Mouse (Mus musculus): Measurements from ENCODE around the gene Armh3. TPM values are rescaled to one million over a fixed set of nuclear protein-coding genes. Genes with fewer than 3 reads are reported as not detected.

Gene Armh3
- polyA plus RNA-seq, 1 experiment = 16.2 TPM

- Histone ChIP-seq H3K4me3 (ENCODE audit: insufficient read depth, low read length) (peak overlapping the region; percentile 93), H3K4me1 (ENCODE audit: control insufficient read depth, insufficient read depth, low read length) (peaks cover 9% of the 10 kb centered on the region), H3K27ac (ENCODE audit: insufficient read depth, low read length) (no peak overlapping the region)
- no peak for TF ChIP-seq POLR2A (IDR thresholded peaks at IDR 0.05; ENCODE audit: extremely low read depth, insufficient read depth, low read length)
- TF ChIP-seq CTCF (IDR thresholded peaks at IDR 0.05; ENCODE audit: extremely low read depth, insufficient read depth, low read length) = 0 out of 2 replicates have a peak, but pooled peaks have one; percentile 0
These were observed 216.6 kb downstream of the Armh3 start for GRCm38 (mm10) chr19:45781676-45782075.

- Histone ChIP-seq H3K4me3 (ENCODE audit: insufficient read depth, low read length) (peak overlapping the region; percentile 93; the same call in 1 of the 2 replicates), H3K27ac (ENCODE audit: insufficient read depth, low read length) (no peak overlapping the region), H3K4me1 (ENCODE audit: control insufficient read depth, insufficient read depth, low read length) (peaks cover 9% of the 10 kb centered on the region)
- TF ChIP-seq POLR2A (IDR thresholded peaks at IDR 0.05; ENCODE audit: extremely low read depth, insufficient read depth, low read length) = no peak
- no peak for TF ChIP-seq CTCF (IDR thresholded peaks at IDR 0.05; ENCODE audit: extremely low read depth, insufficient read depth, low read length)
These were observed 217.9 kb downstream of the Armh3 start for GRCm38 (mm10) chr19:45780350-45780915.

GRCm38 (mm10) chr19:45775486-45775885 is 222.8 kb downstream of the Armh3 start:
- Histone ChIP-seq H3K27ac (ENCODE audit: insufficient read depth, low read length) (no peak overlapping the region), H3K4me1 (ENCODE audit: control insufficient read depth, insufficient read depth, low read length) (peaks cover 10% of the 10 kb centered on the region), H3K4me3 (ENCODE audit: insufficient read depth, low read length) (no peak overlapping the region)
- TF ChIP-seq CTCF (IDR thresholded peaks at IDR 0.05; ENCODE audit: extremely low read depth, insufficient read depth, low read length) (no peak), POLR2A (IDR thresholded peaks at IDR 0.05; ENCODE audit: extremely low read depth, insufficient read depth, low read length) (no peak)

GRCm38 (mm10) chr19:45771501-45771900 is 226.8 kb downstream of the Armh3 start:
- no peak overlapping the region for H3K27ac ChIP-seq (ENCODE audit: insufficient read depth, low read length)
- TF ChIP-seq CTCF (IDR thresholded peaks at IDR 0.05; ENCODE audit: extremely low read depth, insufficient read depth, low read length) = no peak
- no peak overlapping the region for H3K4me3 ChIP-seq (ENCODE audit: insufficient read depth, low read length)
- peaks cover 5% of the 10 kb centered on the region for H3K4me1 ChIP-seq (ENCODE audit: control insufficient read depth, insufficient read depth, low read length)

Other genes starting within 250 kb of the Armh3 start
- 14.3 and 15.8 TPM in 2 replicates for gene Npm3, start 248.9 kb downstream of the Armh3 start, polyA plus RNA-seq (2012; rRNA removed)
- gene Mgea5, start 214.7 kb downstream of the Armh3 start, polyA plus RNA-seq (2012; rRNA removed) = 134 and 137 TPM in 2 replicates
- gene Kcnip2, start 182.4 kb downstream of the Armh3 start, polyA plus RNA-seq (2012; rRNA removed) = 156 and 181 TPM in 2 replicates
- gene Hps6, start 5.0 kb upstream of the Armh3 start, polyA plus RNA-seq (2012; rRNA removed) = 4.9 TPM in 2 replicates
- 13.4 and 16.1 TPM in 2 replicates for gene Pprc1, start 46.4 kb upstream of the Armh3 start, polyA plus RNA-seq (2012; rRNA removed)
- gene Ldb1, start 46.7 kb upstream of the Armh3 start, polyA plus RNA-seq (2012; rRNA removed) = 159 and 161 TPM in 2 replicates
- gene Nolc1, start 77.4 kb upstream of the Armh3 start, polyA plus RNA-seq (2012; rRNA removed) = 37.5 and 38.3 TPM in 2 replicates
- not detected in 2 replicates for gene Elovl3, start 133.4 kb upstream of the Armh3 start, polyA plus RNA-seq (2012; rRNA removed)
- 0.06 TPM in 1 of 2 replicates, not detected in the other for gene Pitx3, start 149.8 kb upstream of the Armh3 start, polyA plus RNA-seq (2012; rRNA removed)
- 68.7 and 74.1 TPM in 2 replicates for gene Gbf1, start 154.0 kb upstream of the Armh3 start, polyA plus RNA-seq (2012; rRNA removed)

Data from cortical plate, adult 2 months (tissue).